ENCODE assay signal across 9 mouse cellular contexts in genomic region chr9:67735426-67735825, GRCm38 (mm10). TPM values are rescaled to one million over a fixed set of nuclear protein-coding genes. Genes with fewer than 3 reads are reported as not detected.
DNase-seq lines count a peak whose midpoint lies in the region; ATAC-seq lines count a peak whose summit lies in the region.
"Had no signal": no experiment of that assay in that cellular context is flagged by ENCODE, and none has a peak within 500 bp of the region (broad histone marks: within the 10 kb centered on the region; RNA-seq: fewer than 3 reads in every experiment).

No protein-coding gene starts in this region.

- no peak overlapping the region for H3K4me2 ChIP-seq in hindbrain, embryonic 16.5 days (ENCODE audit: low read length)

- 46% methylated on average over 11 of the region's 11 CpGs for WGBS in hindbrain, embryonic 10.5 days
- WGBS in hindbrain, embryonic 16.5 days: 52% methylated on average over 11 of the region's 11 CpGs

- no peak overlapping the region for H3K9ac ChIP-seq in hindbrain, embryonic 16.5 days (ENCODE audit: low read depth, low read length)

- no peaks in the 10 kb centered on the region for H3K36me3 ChIP-seq in hindbrain, embryonic 10.5 days
- no peaks in the 10 kb centered on the region for H3K36me3 ChIP-seq in hindbrain, embryonic 16.5 days (ENCODE audit: control insufficient read depth, insufficient read depth, low read length)

- no peak for ATAC-seq in hindbrain, embryonic 16.5 days

- no peak overlapping the region for H3K27ac ChIP-seq in hindbrain, embryonic 10.5 days
- no peak overlapping the region for H3K27ac ChIP-seq in hindbrain, embryonic 16.5 days (ENCODE audit: low read depth, low read length)

- H3K4me3 ChIP-seq in hindbrain, embryonic 10.5 days: no peak overlapping the region
- H3K4me3 ChIP-seq in hindbrain, embryonic 16.5 days (ENCODE audit: low read length): no peak overlapping the region
- H3K4me3 ChIP-seq: myocyte had no signal

- no peaks in the 10 kb centered on the region for H3K27me3 ChIP-seq in hindbrain, embryonic 10.5 days (ENCODE audit: insufficient read depth, poor library complexity, severe bottlenecking)
- no peaks in the 10 kb centered on the region for H3K27me3 ChIP-seq in hindbrain, embryonic 16.5 days (replicated peaks; ENCODE audit: control insufficient read depth, insufficient read depth, low read length)

- H3K4me1 ChIP-seq in hindbrain, embryonic 10.5 days (replicated peaks): no peaks in the 10 kb centered on the region
- H3K4me1 ChIP-seq in hindbrain, embryonic 16.5 days (ENCODE audit: control insufficient read depth, insufficient read depth, low read depth, low read length): no peaks in the 10 kb centered on the region

- peak; percentile 53 for DNase-seq in hindbrain, embryonic 10.5 days (ENCODE audit: low spot score)
- DNase-seq in urinary bladder, postnatal 14 days (ENCODE audit: low spot score): peak; percentile 25
- DNase-seq in urinary bladder, adult 2 months (ENCODE audit: low spot score): no peak
- DNase-seq in cerebellum, postnatal 14 days: peak; percentile 51 to 65
- peak; percentile 36 to 66 for DNase-seq in heart, postnatal 14 days
- DNase-seq in lung, postnatal 36 days: peak; percentile 77
- DNase-seq in spleen, postnatal 36 days (ENCODE audit: low spot score in 2 of 2): no peak

- intact Hi-C loops in heart, postnatal 14 days (cut with DNase I): no loop called here

- no peaks in the 10 kb centered on the region for H3K9me3 ChIP-seq in hindbrain, embryonic 10.5 days
- no peaks in the 10 kb centered on the region for H3K9me3 ChIP-seq in hindbrain, embryonic 16.5 days (ENCODE audit: control insufficient read depth, low read length)

RNA-seq across cellular contexts. Expression of gene C2cd4b, which starts 23.8 kb away (rescaled TPM):
- polyA plus RNA-seq in hindbrain, embryonic 10.5 days (2016; fragmentation: Nextera tagmentation; extraction: Ambion mirVana): 0.12 and 0.30 TPM in 2 replicates
- 0.34 and 0.39 TPM in 2 replicates for polyA plus RNA-seq in hindbrain, embryonic 16.5 days (2015; fragmentation: Nextera tagmentation; extraction: Ambion mirVana)
- polyA plus RNA-seq in urinary bladder, adult 2 months (2012; rRNA removed): not detected in 2 replicates
- total RNA-seq in heart, postnatal 14 days (2021): 1 to 10 TPM; 1.0 to 1.2 TPM
- polyA plus RNA-seq: myocyte had no signal

Comparison
In these comparisons a context has a peak if more than half of its experiments do, and no peak if none do; other contexts are left out.
1. DNase-seq: peak in hindbrain, embryonic 10.5 days (single experiment), urinary bladder, postnatal 14 days (single experiment), cerebellum, postnatal 14 days (2 of 2), heart, postnatal 14 days (2 of 2) and lung, postnatal 36 days (single experiment); none in urinary bladder, adult 2 months (single experiment) and spleen, postnatal 36 days (0 of 2).